Mouse (Mus musculus): Measurements from ENCODE around the gene Kcnk18. TPM values are rescaled to one million over a fixed set of nuclear protein-coding genes. Genes with fewer than 3 reads are reported as not detected.
A peak's percentile ranks its signal among the peaks of the same experiment; 100 is the strongest.

Gene Kcnk18
- not detected in 2 replicates for total RNA-seq (2015; ENCODE audit: low replicate concordance)
- total RNA-seq (2017; ENCODE audit: low replicate concordance): not detected in 2 replicates

GRCm38 (mm10) chr19:59218991-59219390 lies at the start of gene Kcnk18:
TSS of gene Kcnk18 (plus strand) at chr19:59219214.
- no peak for ATAC-seq (replicated peaks; ENCODE audit: low FRiP score, poor library complexity, severe bottlenecking)

- ATAC-seq (replicated peaks; ENCODE audit: low FRiP score, poor library complexity, severe bottlenecking): no peak
Measured at GRCm38 (mm10) chr19:59169936-59170765, 48.9 kb upstream of the Kcnk18 start, which contains the start of gene Vax1. TSS of gene Vax1 (minus strand) at chr19:59170056.

- no peak for ATAC-seq (replicated peaks; ENCODE audit: low FRiP score, poor library complexity, severe bottlenecking)
Measured at GRCm38 (mm10) chr19:59170766-59171095, 48.3 kb upstream of the Kcnk18 start.

- no peak for ATAC-seq (replicated peaks; ENCODE audit: low FRiP score, poor library complexity, severe bottlenecking)
Measured at GRCm38 (mm10) chr19:59171151-59171870, 47.7 kb upstream of the Kcnk18 start.

- no peak for ATAC-seq (replicated peaks; ENCODE audit: low FRiP score, poor library complexity, severe bottlenecking)
Measured at GRCm38 (mm10) chr19:59171871-59172245, 47.2 kb upstream of the Kcnk18 start.

GRCm38 (mm10) chr19:59172781-59173180 lies 46.2 kb upstream of the Kcnk18 start:
- no peak for ATAC-seq (replicated peaks; ENCODE audit: low FRiP score, poor library complexity, severe bottlenecking)

GRCm38 (mm10) chr19:59173341-59174015 lies 45.5 kb upstream of the Kcnk18 start:
- ATAC-seq (replicated peaks; ENCODE audit: low FRiP score, poor library complexity, severe bottlenecking): no peak

GRCm38 (mm10) chr19:59184000-59184399 lies 35.0 kb upstream of the Kcnk18 start:
- ATAC-seq (replicated peaks; ENCODE audit: low FRiP score, poor library complexity, severe bottlenecking): no peak

GRCm38 (mm10) chr19:59188981-59189380 lies 30.0 kb upstream of the Kcnk18 start:
- no peak for ATAC-seq (replicated peaks; ENCODE audit: low FRiP score, poor library complexity, severe bottlenecking)

- no peak for ATAC-seq (replicated peaks; ENCODE audit: low FRiP score, poor library complexity, severe bottlenecking)
Measured at GRCm38 (mm10) chr19:59190431-59191122, 28.4 kb upstream of the Kcnk18 start.

GRCm38 (mm10) chr19:59191123-59191505 lies 27.9 kb upstream of the Kcnk18 start:
- ATAC-seq (replicated peaks; ENCODE audit: low FRiP score, poor library complexity, severe bottlenecking): no peak

GRCm38 (mm10) chr19:59192491-59192890 lies 26.5 kb upstream of the Kcnk18 start:
- ATAC-seq (replicated peaks; ENCODE audit: low FRiP score, poor library complexity, severe bottlenecking): no peak

- no peak for ATAC-seq (replicated peaks; ENCODE audit: low FRiP score, poor library complexity, severe bottlenecking)
Measured at GRCm38 (mm10) chr19:59193456-59193855, 25.6 kb upstream of the Kcnk18 start.

GRCm38 (mm10) chr19:59193986-59194820 lies 24.8 kb upstream of the Kcnk18 start:
- ATAC-seq (replicated peaks; ENCODE audit: low FRiP score, poor library complexity, severe bottlenecking): no peak

- ATAC-seq (replicated peaks; ENCODE audit: low FRiP score, poor library complexity, severe bottlenecking): no peak
Measured at GRCm38 (mm10) chr19:59195181-59195770, 23.7 kb upstream of the Kcnk18 start.

GRCm38 (mm10) chr19:59196111-59196666 lies 22.8 kb upstream of the Kcnk18 start:
- no peak for ATAC-seq (replicated peaks; ENCODE audit: low FRiP score, poor library complexity, severe bottlenecking)

- ATAC-seq (replicated peaks; ENCODE audit: low FRiP score, poor library complexity, severe bottlenecking): no peak; the same call in 1 of the 2 replicates
Measured at GRCm38 (mm10) chr19:59198161-59198560, 20.9 kb upstream of the Kcnk18 start.

- ATAC-seq (replicated peaks; ENCODE audit: low FRiP score, poor library complexity, severe bottlenecking): peak; percentile 65
Measured at GRCm38 (mm10) chr19:59208475-59208874, 10.5 kb upstream of the Kcnk18 start.
